Mouse (Mus musculus) thymus, adult 2 months (tissue): Measurements from ENCODE around the gene Hdlbp.

Experiments
- CTCF ChIP-seq: fragments of 200-500 bp; IDR thresholded peaks from 2 replicates; pipeline ENCODE4 v1.5.1; 2012; ENCODE audit warnings: mild to moderate bottlenecking, control low read depth, low read length, moderate library complexity, borderline replicate concordance; ENCODE audit not compliant: control insufficient read depth, poor library complexity, insufficient read depth; ENCODE audit errors: extremely low read depth
- POLR2A ChIP-seq: fragments of 200-500 bp; IDR thresholded peaks from 2 replicates; pipeline ENCODE4 v1.6.1; 2012; ENCODE audit warnings: mild to moderate bottlenecking, low read length, control low read depth, moderate library complexity; ENCODE audit not compliant: control insufficient read depth, poor library complexity, insufficient read depth; ENCODE audit errors: extremely low read depth

- TF ChIP-seq CTCF = no peak
- no peak for TF ChIP-seq POLR2A
Measured at GRCm38 (mm10) chr1:93495312-93495711, 16.7 kb upstream of the Hdlbp start.
